Mouse (Mus musculus): ENCODE results near the gene Spink8.
A peak's percentile ranks its signal among the peaks of the same experiment; 100 is the strongest.
"Not testable (repeated sequence)": the region's sequence is repeated elsewhere in the genome, so short reads cannot be mapped to it uniquely, and the experiment has no call there.

The Spink8 gene

DNA sequence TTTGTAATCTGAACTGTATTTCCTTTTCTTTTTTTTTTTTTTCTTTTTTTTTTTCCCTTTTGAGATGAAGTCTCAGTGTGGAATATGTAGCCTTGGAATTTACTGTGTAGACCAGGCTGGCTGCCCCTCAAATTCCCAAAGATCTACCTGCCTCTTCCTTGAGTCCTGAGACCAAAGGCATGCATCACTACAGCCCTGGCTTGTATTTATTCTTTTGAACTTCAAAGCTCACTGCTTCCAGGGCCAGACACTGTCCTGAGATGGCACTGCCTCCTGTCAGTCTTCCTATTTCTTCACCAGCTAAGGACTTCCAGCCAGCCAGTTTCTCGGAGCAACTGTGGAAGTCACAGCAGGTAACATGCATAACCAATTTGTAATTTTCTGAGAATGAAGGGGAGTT, at the start of gene Spink8:
Gene Spink8, plus strand, starts transcription at position 301 of the 400 bp plus-strand sequence.
- DNase-seq (ENCODE audit: low read depth in 2 of 2, low spot score in 2 of 2) = no peak

DNA sequence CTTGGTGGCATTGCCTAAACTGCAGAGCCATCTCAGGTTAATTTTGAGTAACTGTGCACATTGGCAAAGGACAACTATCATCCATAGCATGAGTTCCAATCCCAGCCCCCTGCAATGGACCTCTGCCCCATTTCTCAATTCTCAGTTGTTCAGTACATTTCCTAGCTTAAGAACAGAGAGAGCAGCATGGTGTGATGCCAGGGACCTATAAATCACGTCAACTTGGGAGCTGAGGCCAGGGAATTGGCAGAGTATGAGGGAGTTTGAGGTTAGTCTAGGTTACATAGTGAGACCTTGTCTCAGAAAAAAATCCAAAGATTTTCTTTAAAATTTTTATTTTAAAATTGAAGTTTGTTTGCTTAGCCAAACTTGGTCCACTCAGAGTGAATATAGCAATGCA, 45.2 kb upstream of the Spink8 start:
- DNase-seq (ENCODE audit: low read depth in 2 of 2, low spot score in 2 of 2) = not testable (repeated sequence)

DNA sequence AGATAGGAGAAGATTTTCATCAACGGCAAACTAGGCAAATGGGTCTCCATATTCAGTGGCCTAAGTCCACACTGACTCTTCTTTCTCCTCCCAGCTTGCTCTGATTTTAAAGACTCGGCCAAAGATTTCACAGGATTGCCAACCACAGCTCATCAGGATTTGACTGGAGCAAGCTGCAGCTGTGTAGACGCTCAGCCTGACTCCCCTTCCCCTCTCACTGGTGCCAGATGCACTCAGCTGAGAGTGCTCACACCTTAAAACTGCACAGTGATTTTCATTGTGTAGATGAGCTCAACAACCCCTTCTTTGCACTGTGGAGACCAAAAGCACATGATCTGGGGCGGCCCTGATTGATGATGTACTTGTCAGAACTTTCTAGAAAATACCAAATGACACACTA, 21.5 kb upstream of the Spink8 start, which contains the start of gene Fbxw27:
Gene Fbxw27, minus strand, starts transcription at position 101 of the 400 bp plus-strand sequence.
- DNase-seq (ENCODE audit: low read depth in 2 of 2, low spot score in 2 of 2) = not testable (repeated sequence)

DNA sequence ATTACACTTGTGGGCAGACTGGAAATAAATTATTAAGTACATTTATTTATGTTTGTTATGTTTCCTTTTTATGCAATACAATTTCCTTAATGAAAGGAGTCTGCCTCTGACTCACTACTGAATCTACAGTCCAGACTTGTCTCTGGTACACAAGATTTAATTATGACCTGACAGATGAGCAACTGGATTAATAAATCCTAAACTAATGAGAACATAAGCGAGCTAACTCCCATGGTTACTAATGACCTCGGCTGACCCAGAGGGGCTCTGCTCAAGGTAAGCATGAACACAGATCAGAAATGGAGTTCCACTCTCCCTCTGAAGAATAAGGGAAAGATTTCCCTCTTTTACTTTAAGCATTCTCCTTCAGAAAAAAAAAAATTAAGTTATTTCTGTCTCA, 16.9 kb upstream of the Spink8 start:
- DNase-seq (ENCODE audit: low read depth in 2 of 2, low spot score in 2 of 2) = no peak

DNA sequence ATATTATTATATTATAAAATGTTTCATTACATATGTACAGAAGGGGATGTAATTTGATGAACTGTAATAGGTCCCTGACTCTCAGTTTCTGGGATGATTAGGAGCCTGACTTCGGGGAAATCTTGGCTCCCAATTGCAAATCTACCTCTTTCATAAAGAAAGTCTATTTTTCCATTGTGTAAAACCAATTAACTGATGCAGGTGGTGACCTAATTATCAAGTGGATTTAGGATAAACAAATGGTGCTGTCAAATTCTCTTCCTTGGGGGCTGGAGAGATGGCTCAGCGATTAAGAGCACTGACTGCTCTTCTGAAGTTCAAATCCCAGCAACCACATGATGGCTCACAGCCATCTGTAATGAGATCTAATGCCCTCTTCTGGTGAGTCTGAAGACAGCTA, 16.3 kb upstream of the Spink8 start:
- DNase-seq (ENCODE audit: low read depth in 2 of 2, low spot score in 2 of 2) = no peak

DNA sequence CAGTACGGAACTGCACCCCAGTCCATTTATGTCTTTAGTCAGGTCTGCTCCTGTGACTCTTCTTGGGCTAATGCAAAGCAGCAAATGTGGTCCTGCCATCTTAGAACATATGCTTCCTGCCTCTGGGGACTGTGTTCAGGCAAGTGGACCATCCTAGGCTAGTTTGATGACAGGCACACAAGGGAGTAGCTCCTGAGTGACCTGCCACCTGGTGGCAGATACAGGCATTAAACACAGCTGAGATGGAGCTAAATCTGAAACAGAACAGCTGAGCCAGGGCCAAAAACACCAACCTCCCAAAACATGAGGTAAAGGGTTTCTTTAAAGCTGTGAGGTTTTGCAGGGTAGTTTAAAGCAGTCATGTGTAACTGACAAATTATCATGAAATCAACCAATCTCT, 14.0 kb upstream of the Spink8 start:
- peak in 1 of 2 experiments; percentile 2 for DNase-seq (ENCODE audit: low read depth in 2 of 2, low spot score in 2 of 2)

DNA sequence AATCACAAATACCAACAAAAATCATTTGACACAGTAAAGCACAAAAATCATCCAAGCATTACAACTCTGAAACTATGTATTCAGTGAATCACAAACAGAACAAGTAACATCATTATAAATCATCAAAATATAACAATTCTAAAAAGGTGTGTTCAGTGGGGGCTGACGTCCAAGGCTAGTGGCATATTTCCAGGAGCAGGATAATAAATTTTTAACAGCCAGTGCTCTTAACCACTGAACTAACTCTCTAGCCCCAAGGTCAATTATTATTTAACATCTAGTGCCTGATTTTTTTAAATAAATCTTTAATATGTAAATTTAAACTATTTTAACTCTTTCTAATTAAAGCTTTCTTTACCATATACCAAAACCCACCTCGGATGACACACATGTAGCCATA, 6.5 kb upstream of the Spink8 start:
- DNase-seq (ENCODE audit: low read depth in 2 of 2, low spot score in 2 of 2) = not testable (repeated sequence)

DNA sequence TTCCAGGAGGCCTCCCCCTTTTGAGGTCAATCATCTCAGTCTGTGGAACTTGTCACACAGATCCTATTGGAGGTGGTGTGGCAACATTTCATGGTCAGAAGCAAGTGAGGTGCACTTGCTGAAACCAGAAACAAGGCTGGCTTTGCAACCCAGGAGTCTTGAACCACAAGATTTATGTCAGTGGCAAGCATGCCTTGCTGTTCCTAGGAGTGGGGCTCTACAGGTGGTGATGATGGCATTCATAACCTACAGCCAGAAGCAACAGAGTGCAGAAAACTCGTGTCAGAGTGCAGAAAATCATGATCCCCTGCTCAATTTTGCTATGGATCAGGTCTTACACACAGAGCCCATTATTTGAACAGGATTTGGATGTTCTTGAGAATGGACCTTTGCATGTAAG, 5.8 kb upstream of the Spink8 start:
- DNase-seq (ENCODE audit: low read depth in 2 of 2, low spot score in 2 of 2) = no peak

DNA sequence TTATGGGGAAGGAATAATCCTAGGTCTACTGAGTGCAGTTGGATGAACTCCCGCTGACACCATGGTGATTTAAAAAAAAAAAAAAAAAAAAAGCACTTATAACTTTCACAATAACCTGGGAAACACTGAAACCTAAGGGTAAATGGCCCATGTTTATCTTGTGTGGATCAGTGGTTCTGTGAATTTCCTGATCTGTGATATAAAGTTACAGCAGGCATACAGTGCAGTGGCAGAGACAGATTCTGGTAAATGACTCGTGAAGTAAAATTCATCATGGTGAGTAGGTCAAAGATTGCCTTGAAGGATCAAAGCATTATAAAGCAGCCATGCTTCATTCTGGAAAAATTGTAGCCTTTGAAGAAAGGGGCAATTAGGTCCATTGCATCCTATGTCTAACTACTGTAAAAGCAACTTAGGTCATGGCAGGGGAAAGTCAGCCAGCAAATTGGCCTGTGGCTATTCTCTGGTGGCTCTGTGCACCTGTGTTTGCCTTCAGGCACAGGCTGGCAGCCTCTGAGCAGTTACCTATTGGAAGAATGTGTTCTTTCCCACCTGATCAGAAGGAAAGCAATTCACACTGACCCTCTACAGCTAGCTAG, 5.3 kb upstream of the Spink8 start:
- no peak for DNase-seq (ENCODE audit: low read depth in 2 of 2, low spot score in 2 of 2)

DNA sequence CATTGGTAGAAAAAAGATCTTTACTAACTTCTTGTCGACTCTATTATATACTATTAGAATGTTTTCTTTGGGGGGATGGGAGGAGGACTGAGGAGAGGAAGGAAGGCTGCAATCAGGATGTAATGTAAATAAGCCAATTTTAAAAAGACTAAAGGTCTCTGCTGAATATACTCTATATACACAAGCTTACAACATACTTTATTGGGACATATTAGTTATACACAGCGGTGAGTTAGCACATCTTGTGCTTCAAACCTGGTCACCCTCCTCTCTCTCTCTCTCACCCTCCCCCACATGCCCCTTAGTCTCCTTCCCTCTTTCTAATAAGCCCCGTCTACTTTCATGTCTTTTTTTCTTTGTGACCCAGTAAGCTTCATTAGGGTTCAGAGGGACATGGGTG, 4.2 kb upstream of the Spink8 start:
- DNase-seq (ENCODE audit: low read depth in 2 of 2, low spot score in 2 of 2) = no peak

DNA sequence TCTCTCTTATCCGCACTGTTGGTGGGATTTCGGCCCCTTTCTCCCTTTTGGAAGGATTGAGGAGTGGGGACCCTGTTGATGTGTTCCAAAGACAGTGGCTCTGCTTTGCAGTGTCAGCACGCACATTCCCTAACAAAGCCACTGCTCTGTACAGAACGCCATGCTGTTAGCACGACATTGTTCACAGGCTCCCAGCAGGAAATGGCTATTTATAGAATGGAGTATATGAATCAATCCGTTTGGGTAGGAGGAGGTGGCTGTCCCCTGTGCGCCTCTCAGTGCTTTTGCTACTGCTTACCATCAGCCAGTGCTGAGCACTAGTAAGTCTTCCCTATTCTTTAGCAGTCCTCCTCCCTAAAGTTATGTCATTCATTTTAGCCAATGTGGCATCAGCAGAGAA, 1.3 kb downstream of the Spink8 start:
- no peak for DNase-seq (ENCODE audit: low read depth in 2 of 2, low spot score in 2 of 2)

DNA sequence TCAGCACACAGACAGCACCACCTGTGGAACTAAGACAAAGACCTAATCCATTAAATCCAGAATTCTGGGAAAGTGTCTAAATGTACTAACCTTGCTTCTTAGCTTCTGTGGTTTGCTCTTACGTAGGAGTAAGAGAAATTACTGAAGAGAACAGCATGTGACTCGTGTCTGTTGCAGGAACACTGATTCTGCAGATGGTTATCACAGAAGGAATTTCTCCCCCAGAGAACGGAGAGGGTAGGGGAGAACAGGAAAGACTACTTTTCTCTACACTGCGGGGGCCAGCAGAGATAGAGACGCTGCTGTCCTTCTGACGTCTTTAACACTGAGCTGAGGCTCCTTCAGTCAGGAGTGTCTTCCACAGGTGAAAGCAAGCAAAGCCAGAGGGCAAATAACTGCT, 4.3 kb downstream of the Spink8 start:
- DNase-seq (ENCODE audit: low read depth in 2 of 2, low spot score in 2 of 2) = no peak

DNA sequence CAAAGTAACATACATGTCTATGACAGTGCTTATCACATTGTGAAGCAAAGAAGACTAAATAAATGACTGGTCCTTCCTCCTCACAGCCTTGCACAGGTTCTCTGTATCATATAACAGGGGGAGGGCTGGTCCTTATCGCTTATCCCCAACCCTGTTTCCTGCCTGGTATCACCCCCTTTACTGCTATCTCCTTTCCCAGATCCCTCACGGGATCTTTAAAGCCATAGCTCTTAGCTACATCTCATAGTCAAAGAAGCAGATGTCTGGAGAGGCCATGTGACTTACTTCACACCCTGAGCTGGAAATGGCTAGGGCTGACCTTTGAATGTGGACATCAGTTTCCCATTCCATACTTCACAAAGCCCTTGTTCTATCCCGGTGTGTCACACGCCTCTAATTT, 13.7 kb downstream of the Spink8 start:
- DNase-seq (ENCODE audit: low read depth in 2 of 2, low spot score in 2 of 2) = no peak

DNA sequence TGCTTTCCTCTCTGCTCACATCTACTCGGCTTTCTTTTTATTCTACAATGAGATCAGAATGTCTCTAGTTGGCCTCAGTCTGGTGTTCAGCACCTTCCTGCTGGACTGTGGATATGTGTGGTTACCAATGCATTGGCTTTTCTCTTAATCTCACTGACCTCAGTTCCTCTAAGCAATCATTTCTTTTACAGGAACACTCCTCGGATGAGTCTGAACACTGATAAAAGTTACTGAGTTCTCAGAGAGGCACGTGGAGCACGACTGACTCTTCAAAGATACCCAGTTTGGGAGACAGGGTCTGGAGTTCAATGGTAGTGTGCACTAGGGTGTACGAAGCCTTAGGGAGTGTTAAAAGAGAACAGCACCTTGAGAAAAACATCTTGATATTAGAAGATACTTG, 14.1 kb downstream of the Spink8 start:
- no peak for DNase-seq (ENCODE audit: low read depth in 2 of 2, low spot score in 2 of 2)

DNA sequence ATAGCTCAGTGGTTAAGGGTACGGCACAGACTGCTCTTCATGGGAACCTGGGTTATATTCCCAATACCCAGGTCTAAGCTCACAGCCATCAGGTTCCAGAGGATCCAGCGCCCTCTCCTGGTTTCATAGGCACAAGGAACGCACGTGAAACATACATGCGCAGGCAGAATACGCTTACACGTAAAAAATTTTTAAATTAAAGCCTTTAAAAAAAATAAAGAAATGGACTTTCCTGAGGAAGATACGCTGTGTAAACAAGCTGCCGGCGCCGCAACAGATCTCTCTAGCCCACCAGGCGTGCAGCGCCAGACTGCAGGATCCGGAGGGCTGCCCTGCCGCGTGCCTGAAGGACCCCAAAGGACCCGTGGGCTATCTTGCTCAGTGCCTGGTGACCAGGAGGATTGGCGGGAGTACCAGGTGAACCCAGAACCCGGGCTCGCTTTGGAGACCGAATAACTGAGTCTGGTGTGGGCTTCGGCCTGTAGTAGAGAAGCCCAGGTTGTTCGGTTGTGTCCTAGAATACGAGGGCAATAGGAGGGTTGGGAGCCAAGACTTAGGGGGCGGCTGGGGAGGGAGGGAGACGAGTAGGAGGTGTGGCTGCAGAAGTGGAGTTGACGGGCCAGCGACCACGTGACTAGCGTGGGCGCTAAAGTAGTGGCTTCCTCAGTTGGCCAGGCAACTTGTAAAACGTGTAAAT, 20.5 kb downstream of the Spink8 start, which contains the start of gene Nme6:
Gene Nme6, plus strand, starts transcription at position 359 of the 697 bp plus-strand sequence.
- peak; percentile 78 to 83 for DNase-seq (ENCODE audit: low read depth in 2 of 2, low spot score in 2 of 2)

DNA sequence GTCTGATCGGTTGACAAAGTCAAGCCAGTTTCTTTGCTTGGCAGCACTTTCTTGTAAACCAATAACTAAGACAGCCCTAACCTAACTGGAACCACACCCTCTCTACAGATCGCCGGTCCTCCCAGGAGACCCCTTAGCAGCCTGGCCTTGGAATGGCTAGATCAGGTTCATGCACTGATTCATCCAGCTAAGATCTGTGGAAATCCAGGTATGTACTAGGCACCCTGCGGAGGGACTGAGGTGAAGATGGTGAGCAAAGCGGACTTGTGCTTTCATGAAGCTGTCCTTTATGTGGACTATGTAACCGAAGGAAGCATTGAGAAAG, 21.0 kb downstream of the Spink8 start:
- no peak for DNase-seq (ENCODE audit: low read depth in 2 of 2, low spot score in 2 of 2)

DNA sequence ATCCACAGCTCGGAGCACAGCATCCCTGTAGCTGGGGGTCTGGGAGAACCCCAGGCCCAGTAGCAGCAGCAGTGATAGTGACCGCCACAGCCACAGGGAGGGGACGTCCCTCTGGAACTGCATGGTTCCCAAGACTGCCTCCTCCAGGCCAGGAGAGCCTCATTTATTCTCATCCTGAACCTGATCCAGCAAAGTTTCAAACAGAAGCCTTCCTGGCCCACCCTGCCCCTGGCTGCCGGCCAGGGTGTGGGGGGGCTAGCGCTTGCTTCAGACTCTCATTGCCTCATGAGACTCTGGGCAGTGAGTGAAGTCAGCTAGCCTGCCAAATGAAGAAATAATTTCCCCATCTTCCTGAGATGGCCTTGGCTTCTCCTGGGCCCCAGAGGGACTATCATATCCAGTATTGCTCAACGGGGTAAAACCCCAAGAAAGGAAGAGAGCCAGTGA, 37.3 kb downstream of the Spink8 start, which contains the start of gene Camp:
Gene Camp, minus strand, starts transcription at position 306 of the 447 bp plus-strand sequence.
- no peak for DNase-seq (ENCODE audit: low read depth in 2 of 2, low spot score in 2 of 2)

DNA sequence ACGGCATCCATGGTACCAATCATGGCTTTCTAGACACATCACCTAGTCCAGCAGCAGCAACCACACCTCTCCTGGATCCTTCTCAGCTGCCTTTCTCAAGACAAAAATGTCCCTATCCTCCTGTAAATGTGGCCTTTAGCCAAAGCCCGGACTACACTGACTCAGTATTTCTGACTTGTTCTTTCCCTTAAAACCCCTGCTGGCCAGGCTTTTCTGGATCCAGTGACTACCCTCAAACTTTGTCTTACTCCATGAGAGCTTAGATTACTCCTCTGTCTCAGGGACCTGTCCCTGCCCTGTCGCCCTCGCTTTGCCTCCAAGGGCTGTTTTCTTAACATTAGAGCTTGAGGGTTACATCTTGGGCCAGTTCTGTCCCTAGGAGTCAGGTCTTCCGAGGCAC, 38.0 kb downstream of the Spink8 start:
- DNase-seq (ENCODE audit: low read depth in 2 of 2, low spot score in 2 of 2) = no peak

DNA sequence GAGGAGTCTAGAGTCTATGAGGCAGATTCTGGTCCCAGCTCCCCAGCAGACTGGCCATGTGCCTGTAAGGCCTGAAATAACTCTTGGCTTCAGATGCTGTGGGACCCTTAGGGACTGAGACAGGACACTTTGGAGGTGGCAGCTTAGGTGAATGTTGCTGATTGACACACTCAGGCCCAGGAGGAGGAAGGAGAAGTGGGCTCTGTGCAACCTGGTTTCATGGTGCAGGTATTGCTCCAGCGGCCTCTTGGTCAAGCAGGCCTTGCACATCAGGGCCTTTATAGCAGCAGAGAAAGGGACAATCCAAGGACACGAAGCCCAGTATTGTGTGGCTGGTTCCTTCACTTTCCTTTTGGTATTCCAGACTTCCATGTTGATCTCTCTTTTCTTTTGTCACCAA, 42.3 kb downstream of the Spink8 start:
- DNase-seq (ENCODE audit: low read depth in 2 of 2, low spot score in 2 of 2) = no peak

DNA sequence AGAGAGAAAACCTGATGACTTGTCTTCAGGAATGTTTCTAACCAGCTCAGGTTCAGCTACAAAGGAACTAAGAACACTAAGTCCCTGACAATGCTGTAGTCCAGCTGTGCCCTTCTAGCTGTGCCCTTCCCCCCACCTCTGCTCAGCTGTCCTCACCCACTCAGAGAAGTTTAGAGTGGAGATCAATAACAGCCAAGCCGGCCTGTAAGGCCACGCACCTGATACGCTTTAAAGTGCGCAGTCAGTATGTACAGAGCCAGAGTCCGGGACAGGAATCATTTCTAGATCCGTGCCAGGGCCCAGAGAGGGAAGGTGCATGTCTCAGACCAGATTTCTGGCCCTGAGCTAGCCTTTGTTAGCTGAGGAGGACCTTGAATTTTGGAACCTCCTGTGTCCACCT, 43.9 kb downstream of the Spink8 start:
- no peak for DNase-seq (ENCODE audit: low read depth in 2 of 2, low spot score in 2 of 2)

DNA sequence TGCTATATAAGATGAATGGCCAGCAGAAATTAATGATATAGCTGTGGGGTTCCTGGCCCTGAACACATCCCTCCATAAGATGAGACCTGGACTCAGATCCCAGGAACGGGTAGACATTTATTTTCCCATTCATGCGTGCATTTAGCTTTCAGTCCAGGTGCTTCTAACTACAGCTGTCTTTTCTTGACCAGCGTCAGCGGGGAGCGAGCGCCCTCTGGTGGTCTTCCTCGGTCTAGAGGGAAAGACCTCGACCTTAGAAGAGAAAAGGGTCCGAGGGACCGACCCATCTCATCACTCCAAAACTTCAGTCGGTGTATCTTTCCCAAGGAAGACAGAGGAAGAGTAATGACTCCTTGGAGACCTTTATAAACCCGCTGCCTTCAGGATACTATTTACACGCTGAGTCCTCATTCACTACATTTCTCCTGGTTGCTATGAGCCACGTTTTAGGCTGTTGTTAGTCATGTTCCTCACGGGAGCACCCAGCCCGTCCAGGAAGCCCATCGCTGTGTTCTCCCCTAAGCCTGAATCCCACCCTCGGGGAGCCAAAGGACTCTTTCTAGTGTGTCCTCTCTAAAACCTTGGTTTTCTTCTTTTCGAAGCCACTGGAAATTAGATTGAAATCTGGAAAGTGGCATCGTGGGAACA, 50.4 kb downstream of the Spink8 start:
- peak; percentile 58 to 68 for DNase-seq (ENCODE audit: low read depth in 2 of 2, low spot score in 2 of 2)

DNA sequence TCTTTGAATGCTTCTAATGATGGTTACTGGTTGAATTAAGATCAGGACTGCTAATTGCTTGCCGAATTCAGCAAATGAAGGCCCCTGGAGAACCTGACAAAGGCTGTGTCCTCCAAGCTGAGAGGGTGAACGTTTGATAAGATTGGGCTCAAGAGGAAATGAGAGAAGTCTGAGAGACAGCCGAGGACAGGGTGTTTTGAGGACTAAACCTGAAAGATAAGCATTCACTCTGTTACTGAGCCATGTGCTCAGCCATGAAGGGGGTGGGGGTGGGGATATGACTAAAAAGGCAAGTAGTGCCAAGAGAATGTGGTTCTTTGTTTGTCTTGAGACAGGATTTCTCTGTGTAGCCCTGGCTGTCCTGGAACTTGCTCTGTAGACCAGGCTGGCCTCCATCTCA, 51.0 kb downstream of the Spink8 start:
- no peak for DNase-seq (ENCODE audit: low read depth in 2 of 2, low spot score in 2 of 2)

All from CD8-positive naive resting alpha-beta T cell, adult 2 months (primary cell).